Mouse (Mus musculus) midbrain, embryonic 11.5 days (tissue): ENCODE results near the gene Kcnk13. TPM values are rescaled to one million over a fixed set of nuclear protein-coding genes. Genes with fewer than 3 reads are reported as not detected.
A peak's percentile ranks its signal among the peaks of the same experiment; 100 is the strongest.

Experiments
- ATAC-seq: fragments of 200-750 bp; cut with Nextera tagmentation; 2 replicates; pipeline ENCODE4 v1.8.0; 2017; ENCODE audit warnings: moderate TSS enrichment, moderate library complexity; ENCODE audit not compliant: low FRiP score
- DNase-seq: peaks from one replicate; pipeline ENCODE4 v3.0.0; 2015; ENCODE audit warnings: low spot score; ENCODE audit errors: missing footprints
- H3K27ac ChIP-seq: fragments of 300-500 bp; sonication (generic); 2 replicates; pipeline ENCODE4 v1.5.1; 2014; ENCODE audit warnings: low read depth, low read length
- H3K27me3 ChIP-seq: fragments of 300-500 bp; sonication (generic); 2 replicates; pipeline ENCODE4 v1.6.1; 2014; ENCODE audit warnings: mild to moderate bottlenecking, low read length, moderate library complexity, mixed read lengths; ENCODE audit not compliant: control insufficient read depth, insufficient read depth
- H3K36me3 ChIP-seq: fragments of 300-500 bp; sonication (generic); 2 replicates; pipeline ENCODE4 v1.6.1; 2014; ENCODE audit warnings: mild to moderate bottlenecking, low read length, moderate library complexity, mixed read lengths; ENCODE audit not compliant: control insufficient read depth, insufficient read depth
- H3K4me1 ChIP-seq: fragments of 300-500 bp; sonication (generic); 2 replicates; pipeline ENCODE4 v1.6.1; 2014; ENCODE audit warnings: low read length; ENCODE audit not compliant: control insufficient read depth, insufficient read depth
- H3K4me2 ChIP-seq: fragments of 300-500 bp; sonication (generic); 2 replicates; pipeline ENCODE4 v1.6.1; 2014; ENCODE audit warnings: mild to moderate bottlenecking, moderate library complexity
- H3K4me3 ChIP-seq: fragments of 300-500 bp; sonication (generic); 2 replicates; pipeline ENCODE4 v1.5.1; 2014; ENCODE audit warnings: low read depth, low read length
- H3K9ac ChIP-seq: fragments of 300-500 bp; sonication (generic); 2 replicates; pipeline ENCODE4 v1.6.1; 2014; ENCODE audit warnings: low read length
- H3K9me3 ChIP-seq: fragments of 300-500 bp; sonication (generic); 2 replicates; pipeline ENCODE4 v1.6.1; 2016; ENCODE audit warnings: low read length; ENCODE audit not compliant: control insufficient read depth
- WGBS: fragments of 180-500 bp; shearing (Covaris S2); extraction: QIAGEN DNeasy Blood & Tissue Kit; methylation state at CpG from one replicate; pipeline ENCODE4 v1.1.7; 2014; 5-methylcytosine and 5-hydroxymethylcytosine counted together
- polyA plus RNA-seq: library from polyadenylated mRNA; unstranded; fragments of >200 nt; fragmentation: Nextera tagmentation; extraction: Ambion mirVana; gene quantifications from 2 replicates; pipeline ENCODE4 v1.2.1, GENCODE M21; 2014

The Kcnk13 gene
- polyA plus RNA-seq, 1 experiment from 2014 or later, result 0.18 TPM

- 86% methylated on average over 6 of the region's 6 CpGs for WGBS
These were observed 53.4 kb downstream of the Kcnk13 start for GRCm38 (mm10) chr12:100017709-100018108.

GRCm38 (mm10) chr12:100022490-100022889 lies 58.2 kb downstream of the Kcnk13 start:
- no peaks in the 10 kb centered on the region for H3K9me3 ChIP-seq
- H3K27ac ChIP-seq, result no peak overlapping the region
- no peaks in the 10 kb centered on the region for H3K36me3 ChIP-seq
- H3K9ac ChIP-seq, result no peak overlapping the region
- ATAC-seq, result no peak
- no peaks in the 10 kb centered on the region for H3K4me1 ChIP-seq
- WGBS, result 83% methylated on average over 5 of the region's 5 CpGs
- no peak overlapping the region for H3K4me2 ChIP-seq
- H3K27me3 ChIP-seq, result no peaks in the 10 kb centered on the region
- DNase-seq, result no peak
- H3K4me3 ChIP-seq, result no peak overlapping the region

More at GRCm38 (mm10) chr12:100017709-100018108, 53.4 kb downstream of the Kcnk13 start:
- Histone ChIP-seq H3K4me3 (no peak overlapping the region), H3K4me2 (no peak overlapping the region), H3K36me3 (no peaks in the 10 kb centered on the region), H3K27me3 (no peaks in the 10 kb centered on the region), H3K9ac (no peak overlapping the region), H3K9me3 (no peaks in the 10 kb centered on the region), H3K27ac (no peak overlapping the region), H3K4me1 (no peaks in the 10 kb centered on the region)
- DNase-seq (no peak), ATAC-seq (no peak)

GRCm38 (mm10) chr12:100023821-100024365 lies 59.6 kb downstream of the Kcnk13 start:
- WGBS, result 87% methylated on average over 12 of the region's 12 CpGs
- H3K36me3 ChIP-seq, result no peaks in the 10 kb centered on the region
- no peak overlapping the region for H3K4me2 ChIP-seq

GRCm38 (mm10) chr12:100025675-100026074 lies 61.4 kb downstream of the Kcnk13 start:
- no peaks in the 10 kb centered on the region for H3K4me1 ChIP-seq
- ATAC-seq, result no peak
- H3K27ac ChIP-seq, result no peak overlapping the region
- no peaks in the 10 kb centered on the region for H3K9me3 ChIP-seq
- WGBS, result 80% methylated on average over 11 of the region's 11 CpGs
- DNase-seq, result no peak
- H3K4me2 ChIP-seq, result no peak overlapping the region
- H3K4me3 ChIP-seq, result no peak overlapping the region
- no peaks in the 10 kb centered on the region for H3K27me3 ChIP-seq
- no peak overlapping the region for H3K9ac ChIP-seq
- H3K36me3 ChIP-seq, result no peaks in the 10 kb centered on the region

More at GRCm38 (mm10) chr12:100023821-100024365, 59.6 kb downstream of the Kcnk13 start:
- no peaks in the 10 kb centered on the region for H3K4me1 ChIP-seq
- H3K27ac ChIP-seq, result no peak overlapping the region
- DNase-seq (no peak), ATAC-seq (no peak)
- no peaks in the 10 kb centered on the region for H3K27me3 ChIP-seq
- no peak overlapping the region for H3K4me3 ChIP-seq
- no peaks in the 10 kb centered on the region for H3K9me3 ChIP-seq
- H3K9ac ChIP-seq, result no peak overlapping the region

GRCm38 (mm10) chr12:100026715-100027245 lies 62.5 kb downstream of the Kcnk13 start:
- no peak overlapping the region for H3K4me2 ChIP-seq
- 81% methylated on average over 7 of the region's 7 CpGs for WGBS
- no peak overlapping the region for H3K27ac ChIP-seq
- H3K27me3 ChIP-seq, result no peaks in the 10 kb centered on the region
- peak; percentile 64 for DNase-seq
- no peaks in the 10 kb centered on the region for H3K36me3 ChIP-seq
- no peaks in the 10 kb centered on the region for H3K9me3 ChIP-seq
- no peak for ATAC-seq
- H3K4me3 ChIP-seq, result no peak overlapping the region
- no peaks in the 10 kb centered on the region for H3K4me1 ChIP-seq
- H3K9ac ChIP-seq, result no peak overlapping the region

- ATAC-seq (no peak), DNase-seq (peak; percentile 64)
- no peak overlapping the region for H3K4me3 ChIP-seq
- no peaks in the 10 kb centered on the region for H3K36me3 ChIP-seq
- H3K27me3 ChIP-seq, result no peaks in the 10 kb centered on the region
- H3K27ac ChIP-seq, result no peak overlapping the region
- H3K9me3 ChIP-seq, result no peaks in the 10 kb centered on the region
- no peaks in the 10 kb centered on the region for H3K4me1 ChIP-seq
- 86% methylated on average over 7 of the region's 7 CpGs for WGBS
- H3K4me2 ChIP-seq, result no peak overlapping the region
- no peak overlapping the region for H3K9ac ChIP-seq
These were observed 63.0 kb downstream of the Kcnk13 start for GRCm38 (mm10) chr12:100027281-100027680.

GRCm38 (mm10) chr12:100031681-100032080 lies 67.4 kb downstream of the Kcnk13 start:
- no peak overlapping the region for H3K4me2 ChIP-seq
- no peaks in the 10 kb centered on the region for H3K9me3 ChIP-seq
- no peak overlapping the region for H3K9ac ChIP-seq
- ATAC-seq, result no peak
- no peaks in the 10 kb centered on the region for H3K4me1 ChIP-seq
- WGBS, result 82% methylated on average over 5 of the region's 5 CpGs
- no peak overlapping the region for H3K27ac ChIP-seq
- no peaks in the 10 kb centered on the region for H3K27me3 ChIP-seq
- DNase-seq, result no peak
- no peak overlapping the region for H3K4me3 ChIP-seq
- H3K36me3 ChIP-seq, result no peaks in the 10 kb centered on the region

- Histone ChIP-seq H3K27ac (no peak overlapping the region), H3K4me1 (no peaks in the 10 kb centered on the region), H3K9me3 (no peaks in the 10 kb centered on the region), H3K36me3 (no peaks in the 10 kb centered on the region), H3K4me3 (no peak overlapping the region), H3K4me2 (no peak overlapping the region), H3K27me3 (no peaks in the 10 kb centered on the region), H3K9ac (no peak overlapping the region)
- 90% methylated on average over 4 of the region's 4 CpGs for WGBS
- ATAC-seq (no peak), DNase-seq (no peak)
These were observed 68.2 kb downstream of the Kcnk13 start for GRCm38 (mm10) chr12:100032521-100032920.

- no peaks in the 10 kb centered on the region for H3K9me3 ChIP-seq
- WGBS, result 92% methylated on average over 5 of the region's 5 CpGs
- DNase-seq, result no peak
- no peak for ATAC-seq
- H3K4me3 ChIP-seq, result no peak overlapping the region
- no peaks in the 10 kb centered on the region for H3K36me3 ChIP-seq
- no peaks in the 10 kb centered on the region for H3K4me1 ChIP-seq
- no peaks in the 10 kb centered on the region for H3K27me3 ChIP-seq
- no peak overlapping the region for H3K9ac ChIP-seq
- H3K27ac ChIP-seq, result no peak overlapping the region
- H3K4me2 ChIP-seq, result no peak overlapping the region
These were observed 74.5 kb downstream of the Kcnk13 start for GRCm38 (mm10) chr12:100038741-100039262.
